Mouse (Mus musculus) liver, embryonic 12.5 days (tissue): ENCODE measurements around the gene Lrrc66. TPM values are rescaled to one million over a fixed set of nuclear protein-coding genes. Genes with fewer than 3 reads are reported as not detected.
"Not testable (repeated sequence)": the region's sequence is repeated elsewhere in the genome, so short reads cannot be mapped to it uniquely, and the experiment has no call there.

Source experiments
- ATAC-seq: fragments of 200-750 bp; cut with Nextera tagmentation; 2 replicates; pipeline ENCODE4 v1.8.0; 2017; ENCODE audit warnings: moderate number of reproducible peaks, mild to moderate bottlenecking, moderate library complexity
- H3K27ac ChIP-seq: fragments of 300-500 bp; sonication (generic); 2 replicates; pipeline ENCODE4 v1.5.1; 2016; ENCODE audit warnings: mild to moderate bottlenecking
- H3K27me3 ChIP-seq: fragments of 300-500 bp; sonication (generic); replicated peaks from 2 replicates; pipeline ENCODE4 v1.6.1; 2016; ENCODE audit warnings: mild to moderate bottlenecking, moderate library complexity
- H3K36me3 ChIP-seq: fragments of 300-500 bp; sonication (generic); 2 replicates; pipeline ENCODE4 v1.6.1; 2016; ENCODE audit warnings: mild to moderate bottlenecking, moderate library complexity
- H3K4me1 ChIP-seq: fragments of 300-500 bp; sonication (generic); 2 replicates; pipeline ENCODE4 v1.6.1; 2016
- H3K4me2 ChIP-seq: fragments of 300-500 bp; sonication (generic); 2 replicates; pipeline ENCODE4 v1.6.1; 2016; ENCODE audit warnings: mild to moderate bottlenecking, moderate library complexity
- H3K4me3 ChIP-seq: fragments of 300-500 bp; sonication (generic); 2 replicates; pipeline ENCODE4 v1.5.1; 2016; ENCODE audit warnings: mild to moderate bottlenecking, moderate library complexity
- H3K9ac ChIP-seq: fragments of 300-500 bp; sonication (generic); 2 replicates; pipeline ENCODE4 v1.6.1; 2016; ENCODE audit warnings: mild to moderate bottlenecking, moderate library complexity
- H3K9me3 ChIP-seq: fragments of 300-500 bp; sonication (generic); replicated peaks from 2 replicates; pipeline ENCODE4 v1.6.1; 2016; ENCODE audit warnings: mild to moderate bottlenecking, moderate library complexity
- WGBS: fragments of 180-500 bp; shearing (Covaris S2); methylation state at CpG from one replicate; pipeline ENCODE4 v1.1.7; 2016; ENCODE audit not compliant: insufficient replicate concordance; 5-methylcytosine and 5-hydroxymethylcytosine counted together
- polyA plus RNA-seq: library from polyadenylated mRNA; unstranded; fragments of >200 nt; fragmentation: Nextera tagmentation; extraction: Ambion mirVana; gene quantifications from 2 replicates; pipeline ENCODE4 v1.2.1, GENCODE M21; 2016

Lrrc66 gene
- polyA plus RNA-seq, 1 experiment from 2014 or later, result 0.13 TPM

DNA sequence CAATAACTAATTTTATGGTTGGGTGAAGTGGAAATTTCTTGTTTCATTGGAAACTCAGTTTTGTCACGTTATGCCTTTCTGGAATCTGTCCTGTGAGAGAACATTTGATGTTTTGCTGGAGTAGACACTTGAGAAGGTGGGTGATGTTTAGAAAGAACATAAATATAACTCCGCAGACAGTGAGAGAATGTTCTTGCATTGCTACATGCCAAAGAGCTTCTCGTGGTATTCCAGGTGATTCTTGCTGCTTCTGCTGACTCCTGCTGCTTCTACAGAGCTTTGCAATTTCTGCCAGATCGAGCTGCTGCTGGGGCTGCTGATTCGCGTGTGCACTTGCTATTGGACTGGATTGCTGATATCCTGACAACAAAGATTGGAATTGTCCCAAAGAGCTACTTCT lies 27.4 kb downstream of the Lrrc66 start:
- Histone ChIP-seq H3K4me2 (no peak overlapping the region), H3K27ac (no peak overlapping the region), H3K36me3 (no peaks in the 10 kb centered on the region), H3K9me3 (0 out of 2 replicates have a peak, but pooled peaks cover 3% of the 10 kb centered on the region), H3K27me3 (no peaks in the 10 kb centered on the region), H3K4me3 (no peak overlapping the region), H3K4me1 (no peaks in the 10 kb centered on the region), H3K9ac (no peak overlapping the region)
- 73% methylated on average over 6 of the region's 6 CpGs for WGBS
- no peak for ATAC-seq

DNA sequence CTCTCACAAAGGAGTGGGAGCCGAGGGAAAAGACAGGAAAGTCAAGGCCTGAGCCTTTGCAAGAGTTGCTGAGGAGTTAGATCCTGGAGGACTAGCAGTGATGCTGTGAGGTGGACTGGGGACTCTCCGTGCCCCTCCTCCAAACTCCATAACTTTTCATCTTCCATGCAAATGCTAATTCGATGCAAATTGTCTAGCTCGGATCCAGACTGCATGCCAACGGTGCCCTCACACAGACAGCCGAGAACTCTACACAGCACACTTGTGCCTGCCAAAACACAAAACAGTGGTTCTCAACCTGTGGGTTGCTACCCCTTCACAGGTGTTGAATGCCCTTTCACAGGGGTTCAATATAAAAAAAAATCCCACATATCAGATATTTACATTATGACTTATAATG lies 27.8 kb downstream of the Lrrc66 start:
- Histone ChIP-seq H3K4me3 (no peak overlapping the region), H3K9ac (no peak overlapping the region), H3K4me1 (no peaks in the 10 kb centered on the region), H3K27me3 (no peaks in the 10 kb centered on the region), H3K36me3 (no peaks in the 10 kb centered on the region), H3K9me3 (0 out of 2 replicates have a peak, but pooled peaks cover 3% of the 10 kb centered on the region), H3K27ac (no peak overlapping the region), H3K4me2 (no peak overlapping the region)
- WGBS, result 83% methylated on average over 6 of the region's 6 CpGs
- no peak for ATAC-seq

- WGBS, result 66% methylated on average over 3 of the region's 3 CpGs
- no peak overlapping the region for H3K9ac ChIP-seq
- no peak overlapping the region for H3K4me2 ChIP-seq
- no peak overlapping the region for H3K27ac ChIP-seq
- H3K4me1 ChIP-seq, result no peaks in the 10 kb centered on the region
- H3K27me3 ChIP-seq, result no peaks in the 10 kb centered on the region
- H3K36me3 ChIP-seq, result no peaks in the 10 kb centered on the region
- ATAC-seq, result no peak
- 0 out of 2 replicates have a peak, but pooled peaks cover 3% of the 10 kb centered on the region for H3K9me3 ChIP-seq
- no peak overlapping the region for H3K4me3 ChIP-seq
Observed at GRCm38 (mm10) chr5:73602865-73603264, 29.5 kb downstream of the Lrrc66 start.

DNA sequence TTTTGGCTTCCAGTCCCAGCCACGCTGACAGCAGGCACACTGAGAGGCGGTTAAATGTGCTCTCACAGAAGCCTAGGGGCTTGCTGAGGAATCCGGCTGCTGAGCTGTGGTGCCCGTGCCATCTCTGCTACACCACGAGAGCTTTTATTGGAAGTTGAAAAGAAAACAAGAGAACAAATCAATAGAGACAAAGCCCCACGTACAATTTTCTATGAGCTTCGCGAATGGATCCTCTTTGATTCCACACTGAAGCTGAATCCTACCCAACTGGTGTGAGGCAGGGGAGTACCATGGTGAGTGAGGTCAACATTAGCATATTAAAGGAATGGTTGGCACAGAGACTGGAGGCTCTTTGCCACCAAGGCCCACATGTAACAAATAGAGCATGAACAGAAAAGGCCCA lies 31.0 kb downstream of the Lrrc66 start:
- 70% methylated on average over 8 of the region's 8 CpGs for WGBS

GRCm38 (mm10) chr5:73599991-73600390 lies 32.3 kb downstream of the Lrrc66 start:
- Histone ChIP-seq H3K27ac (no peak overlapping the region), H3K4me2 (no peak overlapping the region), H3K36me3 (no peaks in the 10 kb centered on the region), H3K4me1 (no peaks in the 10 kb centered on the region), H3K27me3 (no peaks in the 10 kb centered on the region), H3K9ac (no peak overlapping the region), H3K9me3 (0 out of 2 replicates have a peak, but pooled peaks cover 1% of the 10 kb centered on the region), H3K4me3 (no peak overlapping the region)
- no peak for ATAC-seq
- 64% methylated on average over 2 of the region's 2 CpGs for WGBS

More for the DNA sequence above, 31.0 kb downstream of the Lrrc66 start:
- Histone ChIP-seq H3K4me1 (no peaks in the 10 kb centered on the region), H3K36me3 (no peaks in the 10 kb centered on the region), H3K27me3 (no peaks in the 10 kb centered on the region), H3K9me3 (0 out of 2 replicates have a peak, but pooled peaks cover 3% of the 10 kb centered on the region), H3K4me2 (no peak overlapping the region), H3K9ac (no peak overlapping the region), H3K4me3 (no peak overlapping the region), H3K27ac (no peak overlapping the region)
- ATAC-seq, result no peak

DNA sequence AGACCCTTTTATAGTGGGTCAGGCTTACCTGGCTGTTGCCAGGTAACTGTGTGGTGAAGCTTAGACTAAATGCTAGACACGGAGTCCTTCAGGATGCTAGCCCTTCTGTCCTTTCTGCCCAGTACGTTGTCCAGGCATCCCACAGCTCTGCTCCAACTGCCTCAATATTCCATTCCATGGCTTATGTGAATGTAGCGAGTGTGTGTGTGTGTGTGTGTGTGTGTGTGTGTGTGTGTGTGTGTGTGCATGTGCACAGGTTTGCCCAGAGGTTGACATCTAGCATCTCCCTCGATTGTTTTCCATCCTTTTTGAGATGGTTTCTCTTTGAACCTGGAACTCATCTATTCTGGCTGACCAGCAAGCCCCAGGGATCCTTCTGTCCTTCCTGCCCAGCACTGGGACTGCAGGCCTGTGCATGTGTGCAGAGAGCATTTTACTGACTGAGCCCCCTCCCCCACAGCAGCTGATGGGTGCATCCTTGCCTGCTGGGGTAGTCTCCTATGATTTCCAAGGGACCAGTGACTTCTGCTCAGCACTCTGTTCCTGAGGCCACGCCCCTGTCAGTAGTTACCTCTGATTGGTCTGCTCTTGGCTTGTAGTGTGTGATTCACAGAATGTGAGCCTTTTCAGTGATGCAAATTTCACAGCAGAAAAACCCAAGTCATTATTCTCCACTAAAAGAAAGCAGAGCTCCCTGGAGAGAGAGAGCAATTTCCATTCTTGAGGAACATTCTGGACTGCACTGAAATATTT lies 33.2 kb downstream of the Lrrc66 start:
- Histone ChIP-seq H3K4me2 (no peak overlapping the region), H3K27ac (no peak overlapping the region), H3K9ac (no peak overlapping the region), H3K4me3 (no peak overlapping the region), H3K27me3 (no peaks in the 10 kb centered on the region), H3K9me3 (no peaks in the 10 kb centered on the region), H3K36me3 (no peaks in the 10 kb centered on the region), H3K4me1 (no peaks in the 10 kb centered on the region)
- WGBS, result 46% methylated on average over 5 of the region's 5 CpGs
- ATAC-seq, result no peak

DNA sequence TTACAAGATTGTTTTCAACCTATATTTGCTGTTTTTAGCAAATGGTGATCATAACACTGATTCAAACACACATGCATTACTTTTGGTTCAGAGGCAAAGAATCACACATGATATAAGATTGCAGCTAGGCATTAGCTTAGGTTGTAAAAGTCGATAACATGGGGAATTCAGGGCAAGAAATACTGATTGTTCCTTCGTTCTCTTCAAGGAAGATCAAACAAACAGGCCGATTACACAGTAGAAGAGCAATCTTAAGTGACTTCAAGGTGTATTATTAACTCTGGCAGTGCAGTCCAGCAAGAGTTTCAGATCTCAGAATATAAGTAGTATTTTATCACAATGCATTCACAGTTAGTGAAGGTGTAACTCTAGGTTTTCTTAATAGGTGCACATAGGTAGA lies 45.2 kb downstream of the Lrrc66 start:
- Histone ChIP-seq H3K9ac (no peak overlapping the region), H3K4me2 (no peak overlapping the region), H3K4me3 (no peak overlapping the region), H3K9me3 (no peaks in the 10 kb centered on the region), H3K4me1 (no peaks in the 10 kb centered on the region), H3K27me3 (no peaks in the 10 kb centered on the region), H3K36me3 (no peaks in the 10 kb centered on the region), H3K27ac (no peak overlapping the region)
- 67% methylated on average over 3 of the region's 3 CpGs for WGBS
- ATAC-seq, result no peak

GRCm38 (mm10) chr5:73586597-73586996 lies 45.7 kb downstream of the Lrrc66 start:
- no peak overlapping the region for H3K4me3 ChIP-seq
- no peaks in the 10 kb centered on the region for H3K36me3 ChIP-seq
- H3K4me2 ChIP-seq, result no peak overlapping the region
- 65% methylated on average over 4 of the region's 4 CpGs for WGBS
- ATAC-seq, result no peak
- no peaks in the 10 kb centered on the region for H3K9me3 ChIP-seq
- no peaks in the 10 kb centered on the region for H3K4me1 ChIP-seq
- no peaks in the 10 kb centered on the region for H3K27me3 ChIP-seq
- no peak overlapping the region for H3K9ac ChIP-seq
- H3K27ac ChIP-seq, result no peak overlapping the region

- Histone ChIP-seq H3K27me3 (no peaks in the 10 kb centered on the region), H3K27ac (no peak overlapping the region), H3K4me2 (no peak overlapping the region), H3K4me1 (no peaks in the 10 kb centered on the region), H3K4me3 (no peak overlapping the region), H3K9ac (no peak overlapping the region), H3K36me3 (no peaks in the 10 kb centered on the region), H3K9me3 (no peaks in the 10 kb centered on the region)
- no peak for ATAC-seq
- 37% methylated on average over 7 of the region's 7 CpGs for WGBS
Observed at GRCm38 (mm10) chr5:73585212-73586115, 46.9 kb downstream of the Lrrc66 start.

DNA sequence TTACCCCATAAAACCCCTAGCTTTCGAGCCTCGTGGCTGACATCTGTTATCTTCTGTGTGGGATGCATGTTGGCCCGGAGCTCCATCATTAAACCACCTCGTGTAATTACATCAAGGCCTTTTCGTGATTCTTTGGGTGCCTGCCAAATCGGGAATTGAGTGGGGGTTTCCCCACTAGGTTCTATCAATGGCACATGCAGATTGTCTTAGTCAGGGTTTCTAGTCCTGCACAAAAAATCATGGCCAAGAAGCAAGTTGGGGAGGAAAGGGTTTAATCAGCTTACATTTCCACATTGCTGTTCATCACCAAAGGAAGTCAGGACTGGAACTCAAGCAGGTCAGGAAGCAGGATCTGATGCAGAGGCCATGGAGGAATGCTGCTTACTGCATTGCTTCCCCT lies 48.3 kb downstream of the Lrrc66 start:
- not testable (repeated sequence) for H3K9ac ChIP-seq, H3K4me2 ChIP-seq, H3K36me3 ChIP-seq, H3K9me3 ChIP-seq, H3K27me3 ChIP-seq, ATAC-seq, H3K4me3 ChIP-seq, H3K27ac ChIP-seq, H3K4me1 ChIP-seq
- 58% methylated on average over 6 of the region's 6 CpGs for WGBS

GRCm38 (mm10) chr5:73578131-73578530 lies 54.2 kb downstream of the Lrrc66 start:
- H3K9me3 ChIP-seq, result no peaks in the 10 kb centered on the region
- H3K4me3 ChIP-seq, result no peak overlapping the region
- H3K27me3 ChIP-seq, result no peaks in the 10 kb centered on the region
- no peak overlapping the region for H3K9ac ChIP-seq
- WGBS, result 66% methylated on average over 3 of the region's 3 CpGs
- no peak for ATAC-seq
- no peak overlapping the region for H3K27ac ChIP-seq
- H3K4me1 ChIP-seq, result no peaks in the 10 kb centered on the region
- no peaks in the 10 kb centered on the region for H3K36me3 ChIP-seq
- no peak overlapping the region for H3K4me2 ChIP-seq

DNA sequence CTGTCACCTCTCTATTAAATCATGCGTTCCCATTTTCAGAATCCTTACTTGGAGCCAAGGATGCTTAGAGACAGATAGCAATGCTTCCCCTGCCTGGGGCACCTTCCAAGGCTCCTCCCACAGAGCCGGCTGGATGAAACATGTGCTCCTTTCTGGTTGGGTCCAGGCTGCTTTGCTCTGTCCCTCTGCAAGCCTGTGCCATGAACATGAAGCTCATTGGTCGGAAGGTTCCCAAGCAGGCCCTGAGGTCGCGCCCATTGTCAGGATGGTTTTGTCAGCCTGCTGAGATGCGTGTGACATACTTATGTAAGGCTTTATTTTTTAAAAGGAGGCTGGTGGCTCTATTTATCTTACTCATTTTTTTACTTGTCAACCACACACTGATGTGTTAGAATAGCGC lies 55.6 kb downstream of the Lrrc66 start:
- ATAC-seq, result no peak
- no peaks in the 10 kb centered on the region for H3K36me3 ChIP-seq
- no peaks in the 10 kb centered on the region for H3K4me1 ChIP-seq
- H3K9ac ChIP-seq, result no peak overlapping the region
- no peaks in the 10 kb centered on the region for H3K9me3 ChIP-seq
- H3K4me2 ChIP-seq, result no peak overlapping the region
- no peak overlapping the region for H3K4me3 ChIP-seq
- no peaks in the 10 kb centered on the region for H3K27me3 ChIP-seq
- WGBS, result 69% methylated on average over 7 of the region's 7 CpGs
- no peak overlapping the region for H3K27ac ChIP-seq
